In genomic region chrX:96256509-96256908, GRCm38 (mm10) we compare ENCODE assay signal across 30 mouse cellular contexts. TPM values are rescaled to one million over a fixed set of nuclear protein-coding genes. Genes with fewer than 3 reads are reported as not detected.
DNase-seq lines count a peak whose midpoint lies in the region; ATAC-seq and TF ChIP-seq lines count a peak whose summit lies in the region.
"Had no signal": no experiment of that assay in that cellular context is flagged by ENCODE, and none has a peak within 500 bp of the region (broad histone marks: within the 10 kb centered on the region; RNA-seq: fewer than 3 reads in every experiment).

No protein-coding gene starts in this region.

- H3K9me3 ChIP-seq in MEL (replicated peaks; ENCODE audit: insufficient read depth, low read length): no peaks in the 10 kb centered on the region
- no peaks in the 10 kb centered on the region for H3K9me3 ChIP-seq in heart, embryonic 11.5 days (replicated peaks; ENCODE audit: control insufficient read depth, low read length)
- H3K9me3 ChIP-seq: forebrain, embryonic 10.5 days; forebrain, embryonic 13.5 days; heart, embryonic 13.5 days; hindbrain, embryonic 12.5 days; hindbrain, embryonic 15.5 days had no signal

- no peak for TF ChIP-seq POLR2A in MEL (IDR thresholded peaks at IDR 0.05; ENCODE audit: control insufficient read depth in 1 of 2, insufficient read depth in 1 of 2, low read depth in 1 of 2, low read length in 2 of 2, poor library complexity in 1 of 2)
- TF ChIP-seq POLR2A in bone marrow macrophage, adult 2 months (IDR thresholded peaks at IDR 0.05; ENCODE audit: borderline replicate concordance, low read depth, low read length): no peak

- H3K36me3 ChIP-seq in MEL (ENCODE audit: control insufficient read depth in 1 of 2, insufficient read depth in 2 of 2, low read length in 2 of 2): no peaks in the 10 kb centered on the region
- H3K36me3 ChIP-seq in macrophage (ENCODE audit: inconsistent target): no peaks in the 10 kb centered on the region
- no peaks in the 10 kb centered on the region for H3K36me3 ChIP-seq in heart, embryonic 11.5 days (ENCODE audit: control insufficient read depth, insufficient read depth, low read length)
- H3K36me3 ChIP-seq: forebrain, embryonic 10.5 days; heart, embryonic 13.5 days; hindbrain, embryonic 12.5 days; hindbrain, embryonic 15.5 days had no signal

- H3K4me1 ChIP-seq in MEL (ENCODE audit: control insufficient read depth in 1 of 2, insufficient read depth in 2 of 2, low read length in 2 of 2): no peaks in the 10 kb centered on the region
- peaks cover 8% of the 10 kb centered on the region for H3K4me1 ChIP-seq in bone marrow macrophage, adult 2 months (ENCODE audit: control insufficient read depth, insufficient read depth, low read length)
- no peaks in the 10 kb centered on the region for H3K4me1 ChIP-seq in heart, embryonic 11.5 days (ENCODE audit: control insufficient read depth, insufficient read depth, low read length)
- H3K4me1 ChIP-seq: forebrain, embryonic 10.5 days; forebrain, embryonic 13.5 days; heart, embryonic 13.5 days; hindbrain, embryonic 12.5 days; hindbrain, embryonic 15.5 days had no signal

- H3K9ac ChIP-seq in MEL (ENCODE audit: control insufficient read depth, low read depth, low read length, poor library complexity, severe bottlenecking): no peak overlapping the region
- H3K9ac ChIP-seq in heart, embryonic 11.5 days (ENCODE audit: low read depth, low read length): no peak overlapping the region
- H3K9ac ChIP-seq: forebrain, embryonic 13.5 days; heart, embryonic 13.5 days; hindbrain, embryonic 12.5 days; hindbrain, embryonic 15.5 days had no signal

- H3K4me2 ChIP-seq in heart, embryonic 11.5 days: no peak overlapping the region
- H3K4me2 ChIP-seq: forebrain, embryonic 13.5 days; heart, embryonic 13.5 days; hindbrain, embryonic 12.5 days; hindbrain, embryonic 15.5 days had no signal

- H3K4me3 ChIP-seq in MEL (ENCODE audit: control insufficient read depth in 1 of 2, insufficient read depth in 1 of 2, low read depth in 2 of 2, low read length in 2 of 2): no peak overlapping the region
- no peak overlapping the region for H3K4me3 ChIP-seq in bone marrow macrophage, adult 2 months (ENCODE audit: insufficient read depth, low read length)
- no peak overlapping the region for H3K4me3 ChIP-seq in macrophage (ENCODE audit: inconsistent target)
- no peak overlapping the region for H3K4me3 ChIP-seq in heart, embryonic 11.5 days (ENCODE audit: low read depth, low read length)
- H3K4me3 ChIP-seq: forebrain, embryonic 10.5 days; forebrain, embryonic 13.5 days; heart, embryonic 13.5 days; hindbrain, embryonic 12.5 days; hindbrain, embryonic 15.5 days had no signal

- H3K79me2 ChIP-seq in MEL (ENCODE audit: control insufficient read depth, insufficient read depth, low read length, poor library complexity) (no peaks in the 10 kb centered on the region), macrophage (ENCODE audit: inconsistent target) (no peaks in the 10 kb centered on the region)

- no peak for TF ChIP-seq EP300 in MEL (IDR thresholded peaks at IDR 0.05; ENCODE audit: low read depth in 1 of 2, low read length in 2 of 2)

- peak; percentile 83 for ATAC-seq in monocyte, adult 5-6 weeks (replicated peaks; ENCODE audit: insufficient number of reproducible peaks, low FRiP score, low TSS enrichment, poor library complexity, severe bottlenecking)
- no peak for ATAC-seq in heart, embryonic 11.5 days (replicated peaks; ENCODE audit: insufficient number of reproducible peaks, low FRiP score, low TSS enrichment)
- ATAC-seq: activated CD4-positive, CD25-positive, alpha-beta regulatory T cell, adult 4 months; CD4-positive, CD25-positive, alpha-beta regulatory T cell, adult 4 months; forebrain, embryonic 13.5 days; forebrain, embryonic 16.5 days had no signal

- TF ChIP-seq RAD21 in MEL (IDR thresholded peaks at IDR 0.05; ENCODE audit: low read depth, low read length): no peak

- no peak for DNase-seq in MEL (ENCODE audit: low read depth, low spot score)
- no peak for DNase-seq in layer of hippocampus, adult 9-10 months (ENCODE audit: low spot score)
- DNase-seq in urinary bladder, postnatal 10 days (ENCODE audit: low spot score): no peak
- DNase-seq: adrenal gland, postnatal 10 days; adrenal gland, postnatal 36 days; cerebellum, adult 11 months; cerebellum, adult 2 months; cerebellum, adult 9-11 months; cerebellum, postnatal 36 days; gastrocnemius, postnatal 10 days; gastrocnemius, postnatal 36 days; heart, adult 18-20 months had no signal

- no peaks in the 10 kb centered on the region for H3K27me3 ChIP-seq in MEL (ENCODE audit: control insufficient read depth in 1 of 2, insufficient read depth in 2 of 2, low read length in 2 of 2)
- no peaks in the 10 kb centered on the region for H3K27me3 ChIP-seq in heart, embryonic 11.5 days (ENCODE audit: control insufficient read depth, insufficient read depth, low read length)
- H3K27me3 ChIP-seq: forebrain, embryonic 13.5 days; heart, embryonic 13.5 days; hindbrain, embryonic 12.5 days; hindbrain, embryonic 15.5 days had no signal

- H3K27ac ChIP-seq in MEL (ENCODE audit: control insufficient read depth, low read depth, low read length) (no peak overlapping the region), macrophage (peak overlapping the region; percentile 86)
- peak overlapping the region; percentile 90 for H3K27ac ChIP-seq in bone marrow macrophage, adult 2 months (ENCODE audit: insufficient read depth, low read depth, low read length)
- H3K27ac ChIP-seq in heart, embryonic 11.5 days (ENCODE audit: low read depth, low read length): no peak overlapping the region
- H3K27ac ChIP-seq: forebrain, embryonic 10.5 days; forebrain, embryonic 13.5 days; heart, embryonic 13.5 days; hindbrain, embryonic 12.5 days; hindbrain, embryonic 15.5 days had no signal

- no peak for TF ChIP-seq CTCF in MEL (IDR thresholded peaks at IDR 0.05 in 2 of 3, conservative IDR thresholded peaks at IDR 0.05 in 1 of 3; ENCODE audit: control insufficient read depth in 1 of 3, insufficient read depth in 1 of 3, low read depth in 2 of 3, low read length in 3 of 3, poor library complexity in 1 of 3, severe bottlenecking in 1 of 3)
- TF ChIP-seq CTCF in bone marrow macrophage, adult 2 months (IDR thresholded peaks at IDR 0.05; ENCODE audit: low read depth, low read length): no peak

TF ChIP-seq in MEL, 35 proteins besides CTCF, POLR2A, EP300 and RAD21:
- no peak for TF ChIP-seq JUND (IDR thresholded peaks at IDR 0.05; ENCODE audit: low read depth, low read length)
- no peak for TF ChIP-seq GABPA (IDR thresholded peaks at IDR 0.05; ENCODE audit: low read depth, low read length)
- 0 out of 2 replicates have a peak, but pooled peaks have one; percentile 9 for TF ChIP-seq ZNF384 (IDR thresholded peaks at IDR 0.05; ENCODE audit: low read depth, low read length)
- no peak for TF ChIP-seq SIN3A (IDR thresholded peaks at IDR 0.05; ENCODE audit: low read length)
- no peak for TF ChIP-seq UBTF (IDR thresholded peaks at IDR 0.05; ENCODE audit: borderline replicate concordance, insufficient read depth, low read depth, low read length)
- TF ChIP-seq HCFC1 (IDR thresholded peaks at IDR 0.05; ENCODE audit: low read depth, low read length): no peak

RNA-seq across cellular contexts. Expression of gene Vsig4, which starts 36.7 kb away (rescaled TPM):
- not detected in 2 replicates for total RNA-seq in MEL (2012; rRNA removed)
- not detected for polyA plus RNA-seq in MEL (2012; ENCODE audit: insufficient read depth in 1 of 2, insufficient read length in 2 of 2, low read depth in 1 of 2, low replicate concordance in 2 of 2, missing spikeins in 1 of 2)
- polyA plus RNA-seq in bone marrow macrophage, adult 2 months (2012; ENCODE audit: insufficient read depth, insufficient read length, missing spikeins): 0.54 TPM in 1 of 2 replicates, not detected in the other
- total RNA-seq in macrophage (2018; cell fraction: chromatin; rRNA removed): not detected
- under 1 TPM in 3 of 26 experiments, not detected in 23; 0.09 to 0.13 (median 0.12) TPM for total RNA-seq in macrophage (2018; cell fraction: cytosol; rRNA removed)
- not detected for total RNA-seq in macrophage (2018; cell fraction: nucleus; rRNA removed)
- 0.26 to 1.1 TPM (median 0.65 TPM) in 3 replicates for polyA plus RNA-seq in macrophage (2018)
- not detected in 3 replicates for total RNA-seq in monocyte, adult 5-6 weeks (2017)
- polyA plus RNA-seq in heart, embryonic 11.5 days (2014; fragmentation: Nextera tagmentation; extraction: Ambion mirVana): not detected in 2 replicates
- total RNA-seq: adrenal gland, postnatal 36 days; gastrocnemius, adult 18-20 months; gastrocnemius, postnatal 10 days; gastrocnemius, postnatal 36 days; hematopoietic stem cell, adult 5-6 weeks had no signal
- polyA plus RNA-seq: activated CD4-positive, CD25-positive, alpha-beta regulatory T cell, adult 4 months; C2C12; CD4-positive, CD25-positive, alpha-beta regulatory T cell, adult 4 months; cerebellum, adult 2 months; embryonic facial prominence, embryonic 11.5 days; embryonic facial prominence, embryonic 14.5 days; forebrain, embryonic 10.5 days; forebrain, embryonic 13.5 days; forebrain, embryonic 16.5 days; hindbrain, embryonic 12.5 days; hindbrain, embryonic 15.5 days; intestine, embryonic 14.5 days had no signal

Comparison
In these comparisons a context has a peak if more than half of its experiments do, and no peak if none do; other contexts are left out.
1. H3K27ac ChIP-seq: peak in bone marrow macrophage, adult 2 months (single experiment) and macrophage (single experiment); none in MEL (single experiment) and heart, embryonic 11.5 days (single experiment).